Mouse (Mus musculus) megakaryocyte, embryonic 14.5 days (primary cell): ENCODE measurements around the gene Mpo.

Experiments
- FLI1 ChIP-seq: IDR thresholded peaks from 2 replicates; pipeline ENCODE4 v1.6.1; 2012; ENCODE audit warnings: low read length, inconsistent platforms, mixed read lengths
- GATA1 ChIP-seq: IDR thresholded peaks from 3 replicates; pipeline ENCODE4 v1.6.1; 2012; ENCODE audit warnings: mixed read lengths, low read length, inconsistent platforms, borderline replicate concordance

- TF ChIP-seq GATA1 (no peak), FLI1 (no peak)
Observed at GRCm38 (mm10) chr11:87752307-87752706, 41.1 kb upstream of the Mpo start.
